Mouse (Mus musculus) yolk sac, embryonic 10.5 days (tissue): ENCODE results near the gene Cep44.

ENCODE experiments used
- DNase-seq: peaks from one replicate; pipeline ENCODE4 v3.0.0-alpha.2; 2017; ENCODE audit warnings: low spot score

Cep44 gene

DNA sequence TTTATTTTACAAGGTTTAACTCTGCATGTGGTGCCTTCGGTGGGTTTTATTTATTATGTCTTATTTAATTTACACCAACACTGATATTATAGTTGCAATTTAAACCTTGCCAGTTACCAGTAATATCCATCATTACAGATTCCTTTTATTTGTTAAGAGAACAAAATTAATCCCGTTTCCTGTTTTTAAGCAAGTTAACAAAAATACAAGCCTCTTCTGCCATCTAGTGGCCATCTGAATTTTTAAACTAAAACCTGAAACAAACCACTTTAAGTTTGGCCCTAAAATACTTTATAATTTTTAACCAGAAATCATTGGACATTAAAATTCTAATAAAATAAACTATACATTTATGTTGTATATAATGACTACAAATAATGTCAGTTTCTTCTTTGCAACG is 64.8 kb downstream of the Cep44 start:
- DNase-seq = no peak
